Mouse (Mus musculus): ENCODE measurements at regions not wholly inside any gene's neighbourhood (a gene's known extent, or its start where the extent isn't known, plus 50 kb on each side); places are given as distances from the start of the nearest gene placed in this dataset.
"Not testable (repeated sequence)": the region's sequence is repeated elsewhere in the genome, so short reads cannot be mapped to it uniquely, and the experiment has no call there.

GRCm38 (mm10) chr14:81685691-81686090 is 1701.8 kb downstream of the Olfm4 start:
- H3K4me2 ChIP-seq = no peak overlapping the region
- 21% methylated on average over 5 of the region's 5 CpGs for WGBS
- no peaks in the 10 kb centered on the region for H3K27me3 ChIP-seq
- H3K27ac ChIP-seq = no peak overlapping the region
- H3K4me3 ChIP-seq (replicated peaks) = no peak overlapping the region
- peak; percentile 77 for ATAC-seq (ENCODE audit: low FRiP score)
- no peaks in the 10 kb centered on the region for H3K36me3 ChIP-seq (replicated peaks)
- H3K9me3 ChIP-seq = 0 out of 2 replicates have a peak, but pooled peaks cover 2% of the 10 kb centered on the region
- H3K9ac ChIP-seq = no peak overlapping the region
- no peaks in the 10 kb centered on the region for H3K4me1 ChIP-seq

DNA sequence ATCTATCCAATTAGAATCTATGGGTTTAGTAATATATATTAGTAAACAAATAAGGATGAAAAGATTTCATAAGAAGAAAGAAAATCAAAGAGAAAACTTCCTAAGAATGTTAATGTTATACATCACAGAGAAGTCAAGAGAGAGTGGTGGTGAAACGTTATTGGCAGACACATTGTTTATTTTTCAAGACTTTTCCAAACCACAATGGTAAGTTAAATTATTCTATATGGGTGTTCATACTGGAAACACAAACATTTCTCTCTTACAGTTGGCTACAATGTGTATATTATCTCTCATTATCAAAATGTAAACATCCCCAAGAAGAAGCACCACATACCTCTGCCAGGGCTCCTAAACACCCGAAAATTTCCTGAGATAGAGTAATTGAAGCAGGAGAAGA is 1708.4 kb downstream of the Olfm4 start:
- H3K9me3 ChIP-seq; H3K36me3 ChIP-seq (replicated peaks); ATAC-seq (ENCODE audit: low FRiP score); H3K4me2 ChIP-seq; H3K9ac ChIP-seq; H3K4me1 ChIP-seq; H3K27me3 ChIP-seq; H3K27ac ChIP-seq; H3K4me3 ChIP-seq (replicated peaks): not testable (repeated sequence)
- WGBS = no CpG with 5 or more reads among the region's 2 CpGs

GRCm38 (mm10) chr14:81716056-81716455 is 1732.2 kb downstream of the Olfm4 start:
- no peak overlapping the region for H3K9ac ChIP-seq
- no peaks in the 10 kb centered on the region for H3K27me3 ChIP-seq
- no peak overlapping the region for H3K4me2 ChIP-seq
- H3K4me1 ChIP-seq = no peaks in the 10 kb centered on the region
- H3K36me3 ChIP-seq (replicated peaks) = no peaks in the 10 kb centered on the region
- no peak for ATAC-seq (ENCODE audit: low FRiP score)
- 79% methylated on average over 5 of the region's 5 CpGs for WGBS
- no peak overlapping the region for H3K4me3 ChIP-seq (replicated peaks)
- H3K9me3 ChIP-seq = no peaks in the 10 kb centered on the region
- no peak overlapping the region for H3K27ac ChIP-seq

All from forebrain, embryonic 12.5 days (tissue).